Mouse (Mus musculus) liver, adult 2 months (tissue): ENCODE measurements at regions not wholly inside any gene's neighbourhood (a gene's known extent, or its start where the extent isn't known, plus 50 kb on each side); places are given as distances from the start of the nearest gene placed in this dataset.

Source experiments
- CTCF ChIP-seq: fragments of 200-500 bp; IDR thresholded peaks from 2 replicates; pipeline ENCODE4 v1.5.1; 2011; ENCODE audit warnings: low read depth, low read length, control low read depth
- POLR2A ChIP-seq: fragments of 200-500 bp; IDR thresholded peaks from 2 replicates; pipeline ENCODE4 v1.6.1; 2011; ENCODE audit warnings: low read length, control low read depth; ENCODE audit not compliant: insufficient read depth; ENCODE audit errors: extremely low read depth

DNA sequence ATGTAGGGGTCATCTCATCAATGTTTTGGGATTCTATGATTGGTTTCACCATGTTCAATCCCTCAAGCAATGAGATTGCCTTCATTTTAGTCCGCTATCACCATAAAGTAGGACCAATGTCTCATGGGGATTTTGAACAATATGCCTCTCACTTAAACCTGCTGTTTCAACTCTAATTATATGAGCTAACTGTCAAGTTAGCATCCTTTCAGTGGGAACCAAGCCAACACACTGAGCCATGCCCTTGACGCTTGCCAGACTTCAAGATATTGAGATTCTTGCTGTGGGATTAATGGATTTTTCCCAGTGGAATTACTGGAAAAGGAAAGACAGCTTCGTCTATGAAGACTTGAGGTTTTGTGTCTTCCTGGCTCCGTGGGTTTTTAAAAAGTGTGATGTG lies 259.5 kb downstream of the Hdgfl1 start:
- no peak for TF ChIP-seq POLR2A
- no peak for TF ChIP-seq CTCF
